Mouse (Mus musculus): ENCODE measurements around the gene Mtif3. TPM values are rescaled to one million over a fixed set of nuclear protein-coding genes. Genes with fewer than 3 reads are reported as not detected.
A peak's percentile ranks its signal among the peaks of the same experiment; 100 is the strongest.

Gene Mtif3
- total RNA-seq, 1 experiment: 17.9 TPM

- no peaks in the 10 kb centered on the region for H3K36me3 ChIP-seq (ENCODE audit: control insufficient read depth, insufficient read depth, low read length, poor library complexity, severe bottlenecking)
- in situ Hi-C loops (cut with MboI; ENCODE audit: low sequenced_read_pairs in 2 of 2, unreplicated experiment in 2 of 2): no loop called here
- H3K4me1 ChIP-seq (ENCODE audit: control insufficient read depth in 2 of 2, insufficient read depth in 2 of 2, low read length in 2 of 2, poor library complexity in 1 of 2): peaks cover 8 to 11% of the 10 kb centered on the region in 2 experiments; a peak in 3 of 4 replicates
- DNase-seq (ENCODE audit: low read depth, low spot score): no peak
- no peak overlapping the region for H3K4me3 ChIP-seq (ENCODE audit: insufficient read depth in 1 of 2, low read depth in 1 of 2, low read length in 2 of 2, poor library complexity in 1 of 2, severe bottlenecking in 1 of 2)
- H3K9me3 ChIP-seq (ENCODE audit: control insufficient read depth, insufficient read depth, low read depth, low read length): no peaks in the 10 kb centered on the region
- H3K9ac ChIP-seq (ENCODE audit: insufficient read depth, low read depth, low read length, poor library complexity, severe bottlenecking): no peak overlapping the region
- TF ChIP-seq HCFC1 (IDR thresholded peaks at IDR 0.05; ENCODE audit: borderline replicate concordance, insufficient read depth, low read length) (no peak), CHD2 (IDR thresholded peaks at IDR 0.05; ENCODE audit: low read depth, low read length) (no peak), ZC3H11A (IDR thresholded peaks at IDR 0.05; ENCODE audit: borderline replicate concordance, low read depth, low read length) (no peak), MAFK (IDR thresholded peaks at IDR 0.05; ENCODE audit: insufficient read depth, low read depth, low read length) (no peak), ZNF384 (IDR thresholded peaks at IDR 0.05; ENCODE audit: low read depth, low read length) (no peak)
- H3K27ac ChIP-seq (ENCODE audit: insufficient read depth, low read depth, low read length, poor library complexity, severe bottlenecking): no peak overlapping the region
These were observed 5.2 kb upstream of the Mtif3 start for GRCm38 (mm10) chr5:146968695-146969393.

- Histone ChIP-seq H3K4me1 (ENCODE audit: control insufficient read depth in 2 of 2, insufficient read depth in 2 of 2, low read length in 2 of 2, poor library complexity in 1 of 2) (peaks cover 4% of the 10 kb centered on the region in 2 experiments; a peak in 3 of 4 replicates), H3K4me3 (ENCODE audit: insufficient read depth in 1 of 2, low read depth in 1 of 2, low read length in 2 of 2, poor library complexity in 1 of 2, severe bottlenecking in 1 of 2) (peak overlapping the region; percentile 28 to 93), H3K9me3 (ENCODE audit: control insufficient read depth, insufficient read depth, low read depth, low read length) (no peaks in the 10 kb centered on the region), H3K27ac (ENCODE audit: insufficient read depth, low read depth, low read length, poor library complexity, severe bottlenecking) (no peak overlapping the region; the same call in 1 of the 2 replicates), H3K36me3 (ENCODE audit: control insufficient read depth, insufficient read depth, low read length, poor library complexity, severe bottlenecking) (peaks cover 7% of the 10 kb centered on the region), H3K9ac (ENCODE audit: insufficient read depth, low read depth, low read length, poor library complexity, severe bottlenecking) (peak overlapping the region; percentile 63; the same call in 1 of the 2 replicates)
- no peak for TF ChIP-seq ZC3H11A (IDR thresholded peaks at IDR 0.05; ENCODE audit: borderline replicate concordance, low read depth, low read length)
- TF ChIP-seq CHD2 (IDR thresholded peaks at IDR 0.05; ENCODE audit: low read depth, low read length): no peak
- 0 out of 2 replicates have a peak, but pooled peaks have one; percentile 4 for TF ChIP-seq MAFK (IDR thresholded peaks at IDR 0.05; ENCODE audit: insufficient read depth, low read depth, low read length)
- TF ChIP-seq ZNF384 (IDR thresholded peaks at IDR 0.05; ENCODE audit: low read depth, low read length): peak; percentile 99
- no peak for TF ChIP-seq HCFC1 (IDR thresholded peaks at IDR 0.05; ENCODE audit: borderline replicate concordance, insufficient read depth, low read length)
- no peak for DNase-seq (ENCODE audit: low read depth, low spot score)
- in situ Hi-C loops (cut with MboI; ENCODE audit: low sequenced_read_pairs in 2 of 2, unreplicated experiment in 2 of 2): no loop called here
These were observed 308 bp upstream of the Mtif3 start for GRCm38 (mm10) chr5:146963937-146964278.

DNA sequence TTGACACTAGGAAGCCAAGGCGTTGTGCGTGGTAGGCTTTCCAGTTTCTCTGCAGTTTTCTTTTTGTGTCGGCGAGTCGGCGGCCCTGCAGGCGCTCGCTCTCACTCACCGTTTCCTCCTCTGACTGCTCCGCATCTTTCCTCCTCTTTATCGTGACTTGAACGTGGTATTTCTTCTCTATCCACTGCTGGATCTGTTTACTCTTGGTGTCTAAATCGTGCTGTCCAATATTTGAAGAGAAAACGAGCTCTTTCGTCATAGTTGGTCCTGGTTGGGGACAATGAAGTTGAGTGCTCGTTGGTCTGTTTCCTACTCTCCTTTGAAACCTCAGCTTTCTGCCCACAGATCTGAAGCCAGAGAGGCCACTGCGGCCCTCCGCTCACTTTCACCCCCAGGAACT lies 6.9 kb downstream of the Mtif3 start:
- no peak for DNase-seq (ENCODE audit: low read depth, low spot score)
- no peaks in the 10 kb centered on the region for H3K9me3 ChIP-seq (ENCODE audit: control insufficient read depth, insufficient read depth, low read depth, low read length)
- in situ Hi-C loops (cut with MboI; ENCODE audit: low sequenced_read_pairs in 2 of 2, unreplicated experiment in 2 of 2): no loop called here
- H3K36me3 ChIP-seq (ENCODE audit: control insufficient read depth, insufficient read depth, low read length, poor library complexity, severe bottlenecking): peaks cover 66% of the 10 kb centered on the region
- H3K27ac ChIP-seq (ENCODE audit: insufficient read depth, low read depth, low read length, poor library complexity, severe bottlenecking): no peak overlapping the region
- no peak overlapping the region for H3K9ac ChIP-seq (ENCODE audit: insufficient read depth, low read depth, low read length, poor library complexity, severe bottlenecking)
- H3K4me1 ChIP-seq (ENCODE audit: control insufficient read depth in 2 of 2, insufficient read depth in 2 of 2, low read length in 2 of 2, poor library complexity in 1 of 2): peaks cover 0 to 8% of the 10 kb centered on the region in 2 experiments; a peak in 2 of 4 replicates
- no peak for TF ChIP-seq CHD2 (IDR thresholded peaks at IDR 0.05; ENCODE audit: low read depth, low read length)
- no peak overlapping the region for H3K4me3 ChIP-seq (ENCODE audit: insufficient read depth in 1 of 2, low read depth in 1 of 2, low read length in 2 of 2, poor library complexity in 1 of 2, severe bottlenecking in 1 of 2)

DNA sequence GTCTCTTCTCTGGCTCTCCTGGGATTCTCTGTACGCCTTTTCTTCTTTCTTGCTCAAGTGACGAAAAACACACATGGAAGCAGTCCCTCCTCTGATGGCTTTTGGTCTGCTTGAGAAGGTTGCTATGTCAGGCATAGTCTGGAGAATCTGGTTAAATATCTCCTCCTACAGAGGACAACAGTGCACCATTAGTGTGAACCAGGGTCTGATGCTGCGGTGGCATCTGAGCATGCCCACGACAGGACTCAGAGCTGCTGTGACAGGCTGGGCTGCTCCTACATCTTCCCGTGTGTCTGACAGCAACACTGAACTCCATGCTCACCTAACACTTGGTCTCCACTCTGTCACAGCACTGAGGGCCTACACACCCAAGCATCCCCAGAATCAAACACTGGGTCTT lies 7.9 kb downstream of the Mtif3 start:
- in situ Hi-C loops (cut with MboI; ENCODE audit: low sequenced_read_pairs in 2 of 2, unreplicated experiment in 2 of 2): no loop called here
- H3K27ac ChIP-seq (ENCODE audit: insufficient read depth, low read depth, low read length, poor library complexity, severe bottlenecking): no peak overlapping the region
- no peak for TF ChIP-seq HCFC1 (IDR thresholded peaks at IDR 0.05; ENCODE audit: borderline replicate concordance, insufficient read depth, low read length)
- TF ChIP-seq CHD2 (IDR thresholded peaks at IDR 0.05; ENCODE audit: low read depth, low read length): no peak
- no peak for TF ChIP-seq MAFK (IDR thresholded peaks at IDR 0.05; ENCODE audit: insufficient read depth, low read depth, low read length)
- TF ChIP-seq ZNF384 (IDR thresholded peaks at IDR 0.05; ENCODE audit: low read depth, low read length): no peak
- TF ChIP-seq ZC3H11A (IDR thresholded peaks at IDR 0.05; ENCODE audit: borderline replicate concordance, low read depth, low read length): no peak
- H3K4me1 ChIP-seq (ENCODE audit: control insufficient read depth in 2 of 2, insufficient read depth in 2 of 2, low read length in 2 of 2, poor library complexity in 1 of 2): peaks cover 0 to 8% of the 10 kb centered on the region in 2 experiments; a peak in 2 of 4 replicates
- H3K9me3 ChIP-seq (ENCODE audit: control insufficient read depth, insufficient read depth, low read depth, low read length): no peaks in the 10 kb centered on the region
- H3K9ac ChIP-seq (ENCODE audit: insufficient read depth, low read depth, low read length, poor library complexity, severe bottlenecking): no peak overlapping the region
- DNase-seq (ENCODE audit: low read depth, low spot score): no peak
- H3K36me3 ChIP-seq (ENCODE audit: control insufficient read depth, insufficient read depth, low read length, poor library complexity, severe bottlenecking): peaks cover 76% of the 10 kb centered on the region
- H3K4me3 ChIP-seq (ENCODE audit: insufficient read depth in 1 of 2, low read depth in 1 of 2, low read length in 2 of 2, poor library complexity in 1 of 2, severe bottlenecking in 1 of 2): no peak overlapping the region

Measured in ES-E14 (cell line).